Mouse (Mus musculus): ENCODE measurements at regions not wholly inside any gene's neighbourhood (a gene's known extent, or its start where the extent isn't known, plus 50 kb on each side); places are given as distances from the start of the nearest gene placed in this dataset.
A peak's percentile ranks its signal among the peaks of the same experiment; 100 is the strongest.

DNA sequence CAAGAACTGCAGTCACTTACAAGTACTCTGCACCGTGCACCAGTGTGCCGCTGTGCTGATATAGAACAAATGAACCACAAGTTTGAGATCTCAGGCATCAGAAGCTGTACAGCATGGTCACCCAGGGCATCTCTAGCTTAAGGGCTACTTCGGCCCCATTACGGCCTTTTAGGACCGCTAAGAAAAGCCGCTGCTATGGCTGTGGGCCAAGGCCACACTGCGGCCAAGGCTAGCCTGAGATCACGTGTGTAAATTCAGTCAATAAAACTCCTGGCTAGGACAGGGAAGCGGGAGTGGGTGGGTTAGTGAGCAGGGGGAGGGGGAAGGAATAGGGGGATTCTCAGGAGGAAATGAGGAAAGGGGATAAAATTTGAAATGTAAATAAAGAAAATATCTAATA is 50.9 kb upstream of the Atp12a start:
- no peak for ATAC-seq (ENCODE audit: extremely low read depth, insufficient number of reproducible peaks, low FRiP score, poor library complexity, severe bottlenecking)

DNA sequence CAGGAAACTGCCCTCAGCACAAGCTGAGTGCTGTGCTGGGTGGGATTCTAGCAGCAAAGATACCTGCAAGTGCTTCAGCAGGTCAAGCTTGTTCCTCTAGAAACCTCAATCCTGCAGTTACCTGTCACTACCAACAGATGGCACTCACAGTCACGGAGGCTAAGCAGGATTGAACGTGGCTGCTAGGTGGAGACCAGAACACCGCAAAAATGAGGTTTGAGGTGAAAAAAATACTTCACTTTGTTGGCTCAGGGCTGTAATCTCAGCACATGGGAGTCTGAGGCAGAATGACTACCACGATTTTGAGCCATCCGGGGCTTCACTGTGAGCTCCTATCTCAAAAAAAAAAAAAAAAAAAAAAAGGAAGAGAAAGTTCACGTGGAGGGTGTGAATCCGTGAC is 50.4 kb upstream of the Atp12a start:
- 0 out of 2 replicates have a peak, but pooled peaks have one; percentile 53 for ATAC-seq (ENCODE audit: extremely low read depth, insufficient number of reproducible peaks, low FRiP score, poor library complexity, severe bottlenecking)
